Mouse (Mus musculus) lung, adult 2 months (tissue): ENCODE data around the gene Hoxa7. TPM values are rescaled to one million over a fixed set of nuclear protein-coding genes. Genes with fewer than 3 reads are reported as not detected.

ENCODE experiments used
- DNase-seq: peaks from one replicate; pipeline ENCODE4 v3.0.0; 2022
- H3K4me1 ChIP-seq: fragments of 200-500 bp; 2 replicates; pipeline ENCODE4 v1.6.1; 2011; ENCODE audit warnings: low read length; ENCODE audit not compliant: control insufficient read depth, insufficient read depth
- H3K4me3 ChIP-seq: fragments of 200-500 bp; replicated peaks from 2 replicates; pipeline ENCODE3; 2011; ENCODE audit warnings: low read depth, mild to moderate bottlenecking, control low read depth, low read length; ENCODE audit errors: extremely low read depth
- CTCF ChIP-seq: fragments of 200-500 bp; IDR thresholded peaks from 2 replicates; pipeline ENCODE4 v1.5.1; 2011; ENCODE audit warnings: mild to moderate bottlenecking, low read length, control low read depth; ENCODE audit not compliant: insufficient read depth
- POLR2A ChIP-seq: fragments of 200-500 bp; IDR thresholded peaks from 2 replicates; pipeline ENCODE4 v1.6.1; 2011; ENCODE audit warnings: low read depth, mild to moderate bottlenecking, control low read depth, low read length, borderline replicate concordance; ENCODE audit errors: extremely low read depth
- WGBS: fragments of 180-500 bp; shearing (Covaris S2); methylation state at CpG from one replicate; pipeline ENCODE4 v1.1.7; 2018; 5-methylcytosine and 5-hydroxymethylcytosine counted together
- polyA plus RNA-seq: library from polyadenylated mRNA; depleted of rRNA; stranded (reverse); fragments of >200 nt; gene quantifications from 2 replicates; pipeline ENCODE4 v1.2.3, GENCODE M21; 2012

Gene Hoxa7
- polyA plus RNA-seq, 1 experiment, result 6.6 TPM

GRCm38 (mm10) chr6:52220003-52220864, 1.4 kb downstream of the Hoxa7 start:
- 64% methylated on average over 32 of the region's 32 CpGs for WGBS
- no peak overlapping the region for H3K4me3 ChIP-seq
- H3K4me1 ChIP-seq, result peaks cover 3% of the 10 kb centered on the region; the same call in 1 of the 2 replicates
- no peak for DNase-seq
- TF ChIP-seq CTCF (no peak), POLR2A (no peak)

- Histone ChIP-seq H3K4me1 (peaks cover 3% of the 10 kb centered on the region; the same call in 1 of the 2 replicates), H3K4me3 (no peak overlapping the region)
- TF ChIP-seq CTCF (no peak), POLR2A (no peak)
- WGBS, result 74% methylated on average over 9 of the region's 9 CpGs
- no peak for DNase-seq
These were observed 2.3 kb downstream of the Hoxa7 start for GRCm38 (mm10) chr6:52219234-52219942.

GRCm38 (mm10) chr6:52218643-52219215, 2.9 kb downstream of the Hoxa7 start:
- Histone ChIP-seq H3K4me3 (no peak overlapping the region), H3K4me1 (peaks cover 3% of the 10 kb centered on the region; the same call in 1 of the 2 replicates)
- TF ChIP-seq POLR2A, result no peak
- no peak for TF ChIP-seq CTCF
- WGBS, result 44% methylated on average over 14 of the region's 14 CpGs
- no peak for DNase-seq

GRCm38 (mm10) chr6:52217895-52218642, 3.6 kb downstream of the Hoxa7 start:
- no peak for TF ChIP-seq POLR2A
- no peak for TF ChIP-seq CTCF
- H3K4me1 ChIP-seq, result peaks cover 6% of the 10 kb centered on the region; the same call in 1 of the 2 replicates
- no peak for DNase-seq
- no peak overlapping the region for H3K4me3 ChIP-seq
- WGBS, result 19% methylated on average over 23 of the region's 23 CpGs

- DNase-seq, result no peak
- Histone ChIP-seq H3K4me1 (peaks cover 12% of the 10 kb centered on the region; the same call in 1 of the 2 replicates), H3K4me3 (peak overlapping the region; percentile 54)
- TF ChIP-seq CTCF (no peak), POLR2A (no peak)
- 1% methylated on average over 25 of the region's 25 CpGs for WGBS
These were observed 4.2 kb downstream of the Hoxa7 start for GRCm38 (mm10) chr6:52217459-52217768.

- peak overlapping the region; percentile 54 for H3K4me3 ChIP-seq
- WGBS, result 4% methylated on average over 60 of the region's 60 CpGs
- H3K4me1 ChIP-seq, result peaks cover 14% of the 10 kb centered on the region
- DNase-seq, result no peak
- no peak for TF ChIP-seq POLR2A
- TF ChIP-seq CTCF, result no peak
These were observed 4.8 kb downstream of the Hoxa7 start for GRCm38 (mm10) chr6:52216691-52217458.

- Histone ChIP-seq H3K4me1 (peaks cover 12% of the 10 kb centered on the region), H3K4me3 (no peak overlapping the region)
- 19% methylated on average over 30 of the region's 30 CpGs for WGBS
- TF ChIP-seq CTCF (no peak), POLR2A (no peak)
- no peak for DNase-seq
These were observed 5.7 kb downstream of the Hoxa7 start for GRCm38 (mm10) chr6:52215771-52216535.

- no peak overlapping the region for H3K4me3 ChIP-seq
- peaks cover 12% of the 10 kb centered on the region for H3K4me1 ChIP-seq
- no peak for DNase-seq
- TF ChIP-seq CTCF, result no peak
- TF ChIP-seq POLR2A, result no peak
- WGBS, result 50% methylated on average over 3 of the region's 3 CpGs
These were observed 6.6 kb downstream of the Hoxa7 start for GRCm38 (mm10) chr6:52215070-52215469.
